Mouse (Mus musculus) kidney, adult 2 months (tissue): Measurements from ENCODE around the gene Ntf3.

Experiments used
- CTCF ChIP-seq: fragments of 200-500 bp; conservative IDR thresholded peaks from 2 replicates; pipeline ENCODE4 v1.5.1; 2011; ENCODE audit warnings: low read depth, mild to moderate bottlenecking, control low read depth, low read length, moderate library complexity, mixed read lengths; ENCODE audit not compliant: insufficient read depth, insufficient read length
- POLR2A ChIP-seq: fragments of 200-500 bp; IDR thresholded peaks from one replicate; pipeline ENCODE4 v1.6.1; 2011; ENCODE audit warnings: low read depth, low read length, control low read depth

DNA sequence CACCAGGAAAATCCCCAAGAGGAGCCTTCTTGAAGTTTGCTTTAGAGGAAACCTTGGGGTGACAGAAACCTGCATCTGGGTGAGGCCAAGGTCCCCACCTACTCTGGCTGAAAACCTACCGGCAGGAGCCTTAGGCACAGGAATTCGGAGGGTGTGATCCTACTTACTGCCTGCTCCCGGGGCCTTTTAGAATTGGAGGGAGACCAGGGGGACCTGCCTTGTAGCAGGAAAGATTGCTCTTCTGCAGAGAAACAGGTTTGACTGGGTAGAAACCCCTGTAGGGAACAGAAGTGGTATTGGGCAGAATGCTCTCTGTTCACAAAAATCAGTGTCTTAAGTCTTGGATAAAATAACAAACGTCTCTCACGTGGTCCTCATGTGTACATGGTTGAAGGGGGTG lies 74.7 kb downstream of the Ntf3 start:
- TF ChIP-seq CTCF (no peak), POLR2A (no peak)
